Mouse (Mus musculus) CD4-positive helper T cell, adult 2 months (primary cell): Measurements from ENCODE around the gene Tkt.
A peak's percentile ranks its signal among the peaks of the same experiment; 100 is the strongest.
"Not testable (repeated sequence)": the region's sequence is repeated elsewhere in the genome, so short reads cannot be mapped to it uniquely, and the experiment has no call there.

ENCODE experiments used
- DNase-seq: peaks from one replicate; pipeline ENCODE4 v3.0.0-alpha.2; 2012; ENCODE audit warnings: low read depth, missing footprints, low spot score

Tkt gene

GRCm38 (mm10) chr14:30553185-30553584, 5.0 kb downstream of the Tkt start:
- DNase-seq, result no peak

- DNase-seq, result no peak
Measured at GRCm38 (mm10) chr14:30556651-30557050, 8.5 kb downstream of the Tkt start.

GRCm38 (mm10) chr14:30557730-30558129, 9.6 kb downstream of the Tkt start:
- no peak for DNase-seq

- no peak for DNase-seq
Measured at GRCm38 (mm10) chr14:30559321-30559850, 11.2 kb downstream of the Tkt start.

GRCm38 (mm10) chr14:30560803-30561389, 12.7 kb downstream of the Tkt start:
- no peak for DNase-seq

- no peak for DNase-seq
Measured at GRCm38 (mm10) chr14:30561470-30562187, 13.5 kb downstream of the Tkt start.

- no peak for DNase-seq
Measured at GRCm38 (mm10) chr14:30562343-30562742, 14.2 kb downstream of the Tkt start.

GRCm38 (mm10) chr14:30564451-30564850, 16.3 kb downstream of the Tkt start:
- no peak for DNase-seq

GRCm38 (mm10) chr14:30566317-30566716, 18.2 kb downstream of the Tkt start:
- no peak for DNase-seq

- DNase-seq, result no peak
Measured at GRCm38 (mm10) chr14:30568016-30568415, 19.9 kb downstream of the Tkt start.

GRCm38 (mm10) chr14:30570303-30570702, 22.1 kb downstream of the Tkt start:
- no peak for DNase-seq

GRCm38 (mm10) chr14:30572253-30572652, 24.1 kb downstream of the Tkt start:
- DNase-seq, result no peak

GRCm38 (mm10) chr14:30573235-30573634, 25.1 kb downstream of the Tkt start:
- no peak for DNase-seq

- peak; percentile 70 for DNase-seq
Measured at GRCm38 (mm10) chr14:30573983-30574584, 25.9 kb downstream of the Tkt start.

GRCm38 (mm10) chr14:30575791-30576190, 27.6 kb downstream of the Tkt start:
- DNase-seq, result no peak

- DNase-seq, result no peak
Measured at GRCm38 (mm10) chr14:30576260-30576659, 28.1 kb downstream of the Tkt start.

- DNase-seq, result not testable (repeated sequence)
Measured at GRCm38 (mm10) chr14:30577303-30578062, 29.3 kb downstream of the Tkt start.

- peak; percentile 29 for DNase-seq
Measured at GRCm38 (mm10) chr14:30579180-30579579, 31.0 kb downstream of the Tkt start.

- DNase-seq, result no peak
Measured at GRCm38 (mm10) chr14:30579882-30580281, 31.7 kb downstream of the Tkt start.

- no peak for DNase-seq
Measured at GRCm38 (mm10) chr14:30581238-30581637, 33.1 kb downstream of the Tkt start.

- DNase-seq, result no peak
Measured at GRCm38 (mm10) chr14:30584077-30584476, 35.9 kb downstream of the Tkt start.
